Mouse (Mus musculus) lung, postnatal 0 days (tissue): ENCODE results near the gene Myl12a. TPM values are rescaled to one million over a fixed set of nuclear protein-coding genes. Genes with fewer than 3 reads are reported as not detected.
"Not testable (repeated sequence)": the region's sequence is repeated elsewhere in the genome, so short reads cannot be mapped to it uniquely, and the experiment has no call there.

Experiments
- ATAC-seq: fragments of 200-750 bp; cut with Nextera tagmentation; 2 replicates; pipeline ENCODE4 v1.8.0; 2017; ENCODE audit warnings: moderate library complexity
- DNase-seq: peaks from one replicate; pipeline ENCODE4 v3.0.0-alpha.2; 2016; ENCODE audit warnings: low spot score
- H3K27ac ChIP-seq: fragments of 300-500 bp; sonication (generic); 2 replicates; pipeline ENCODE4 v1.5.1; 2014; ENCODE audit warnings: antibody characterized with exemption, mild to moderate bottlenecking, low read length, mixed read lengths
- H3K27me3 ChIP-seq: fragments of 300-500 bp; sonication (generic); replicated peaks from 2 replicates; pipeline ENCODE4 v1.6.1; 2014; ENCODE audit warnings: low read length, mixed read lengths; ENCODE audit not compliant: insufficient read depth
- H3K36me3 ChIP-seq: fragments of 300-500 bp; sonication (generic); 2 replicates; pipeline ENCODE4 v1.6.1; 2014; ENCODE audit warnings: low read length, mixed read lengths; ENCODE audit not compliant: insufficient read depth
- H3K4me1 ChIP-seq: fragments of 300-500 bp; sonication (generic); 2 replicates; pipeline ENCODE4 v1.6.1; 2014; ENCODE audit warnings: antibody characterized with exemption, low read depth, low read length, mixed read lengths; ENCODE audit not compliant: insufficient read depth
- H3K4me2 ChIP-seq: fragments of 300-500 bp; sonication (generic); replicated peaks from 2 replicates; pipeline ENCODE4 v1.6.1; 2014; ENCODE audit warnings: low read depth, mild to moderate bottlenecking, low read length, moderate library complexity, mixed read lengths
- H3K4me3 ChIP-seq: fragments of 300-500 bp; sonication (generic); 2 replicates; pipeline ENCODE4 v1.5.1; 2014; ENCODE audit warnings: low read depth, low read length
- H3K9ac ChIP-seq: fragments of 300-500 bp; sonication (generic); replicated peaks from 2 replicates; pipeline ENCODE4 v1.6.1; 2014; ENCODE audit warnings: low read depth, mild to moderate bottlenecking
- H3K9me3 ChIP-seq: fragments of 300-500 bp; sonication (generic); 2 replicates; pipeline ENCODE4 v1.6.1; 2016; ENCODE audit warnings: low read length, mixed read lengths
- CTCF ChIP-seq: IDR thresholded peaks from 2 replicates; pipeline ENCODE4 v1.5.1; 2016; ENCODE audit warnings: antibody characterized with exemption, mild to moderate bottlenecking
- EP300 ChIP-seq: IDR thresholded peaks from 2 replicates; pipeline ENCODE4 v1.6.1; 2016; ENCODE audit warnings: antibody characterized with exemption, mild to moderate bottlenecking, control low read depth
- WGBS: fragments of 180-500 bp; shearing (Covaris S2); extraction: QIAGEN DNeasy Blood & Tissue Kit; methylation state at CpG from one replicate; pipeline ENCODE4 v1.1.7; 2014; 5-methylcytosine and 5-hydroxymethylcytosine counted together
- polyA plus RNA-seq: library from polyadenylated mRNA; unstranded; fragments of >200 nt; fragmentation: Nextera tagmentation; extraction: Ambion mirVana; gene quantifications from 2 replicates; pipeline ENCODE4 v1.2.1, GENCODE M21; 2015

Myl12a gene
- polyA plus RNA-seq, 1 experiment from 2014 or later = 1,283 TPM

GRCm38 (mm10) chr17:70986355-70986740 lies 16.3 kb downstream of the Myl12a start:
- Histone ChIP-seq H3K9me3 (no peaks in the 10 kb centered on the region), H3K4me3 (no peak overlapping the region), H3K27ac (peak overlapping the region; percentile 33; the same call in 1 of the 2 replicates), H3K27me3 (no peaks in the 10 kb centered on the region), H3K36me3 (peaks cover 17% of the 10 kb centered on the region; the same call in 1 of the 2 replicates), H3K4me1 (peaks cover 11% of the 10 kb centered on the region; the same call in 1 of the 2 replicates), H3K4me2 (no peak overlapping the region), H3K9ac (no peak overlapping the region)
- DNase-seq (no peak), ATAC-seq (no peak)
- WGBS = 61% methylated on average over 6 of the region's 6 CpGs
- TF ChIP-seq CTCF (no peak), EP300 (no peak)

GRCm38 (mm10) chr17:70985501-70986354 lies 16.9 kb downstream of the Myl12a start:
- no peak for TF ChIP-seq CTCF
- no peak for TF ChIP-seq EP300
- Histone ChIP-seq H3K9ac (no peak overlapping the region), H3K36me3 (peaks cover 17% of the 10 kb centered on the region; the same call in 1 of the 2 replicates), H3K4me3 (no peak overlapping the region), H3K9me3 (no peaks in the 10 kb centered on the region), H3K4me1 (peaks cover 11% of the 10 kb centered on the region; the same call in 1 of the 2 replicates), H3K4me2 (no peak overlapping the region), H3K27me3 (no peaks in the 10 kb centered on the region), H3K27ac (peak overlapping the region; percentile 33; the same call in 1 of the 2 replicates)
- ATAC-seq (no peak), DNase-seq (peak; percentile 53)
- WGBS = 62% methylated on average over 15 of the region's 15 CpGs

GRCm38 (mm10) chr17:70979345-70980223 lies 23.1 kb downstream of the Myl12a start:
- Histone ChIP-seq H3K9me3 (no peaks in the 10 kb centered on the region), H3K27me3 (no peaks in the 10 kb centered on the region), H3K4me3 (no peak overlapping the region), H3K36me3 (peaks cover 27% of the 10 kb centered on the region; the same call in 1 of the 2 replicates), H3K27ac (peak overlapping the region; percentile 38; the same call in 1 of the 2 replicates), H3K4me2 (0 out of 2 replicates have a peak overlapping the region, but pooled peaks have one; percentile 3), H3K9ac (no peak overlapping the region), H3K4me1 (no peaks in the 10 kb centered on the region)
- WGBS = 68% methylated on average over 20 of the region's 20 CpGs
- TF ChIP-seq CTCF (peak; percentile 56), EP300 (peak; percentile 95)
- DNase-seq = peak; percentile 91
- ATAC-seq = peak; percentile 93

GRCm38 (mm10) chr17:70977799-70978198 lies 24.9 kb downstream of the Myl12a start:
- TF ChIP-seq EP300 (no peak), CTCF (peak; percentile 60)
- H3K4me3 ChIP-seq = no peak overlapping the region
- no peak for ATAC-seq

GRCm38 (mm10) chr17:70974065-70974464 lies 28.6 kb downstream of the Myl12a start:
- not testable (repeated sequence) for H3K4me2 ChIP-seq, H3K9ac ChIP-seq, ATAC-seq, H3K4me1 ChIP-seq, H3K27me3 ChIP-seq, H3K27ac ChIP-seq, H3K4me3 ChIP-seq, H3K9me3 ChIP-seq
- DNase-seq = peak; percentile 8
- 81% methylated on average over 14 of the region's 14 CpGs for WGBS
- 0 out of 2 replicates have a peak, but pooled peaks cover 17% of the 10 kb centered on the region for H3K36me3 ChIP-seq

More at GRCm38 (mm10) chr17:70977799-70978198, 24.9 kb downstream of the Myl12a start:
- 87% methylated on average over 6 of the region's 6 CpGs for WGBS
- Histone ChIP-seq H3K27me3 (no peaks in the 10 kb centered on the region), H3K9me3 (no peaks in the 10 kb centered on the region), H3K36me3 (peaks cover 31% of the 10 kb centered on the region; the same call in 1 of the 2 replicates), H3K9ac (no peak overlapping the region), H3K4me2 (no peak overlapping the region), H3K4me1 (no peaks in the 10 kb centered on the region), H3K27ac (no peak overlapping the region)
- no peak for DNase-seq

- Histone ChIP-seq H3K27me3 (no peaks in the 10 kb centered on the region), H3K9me3 (no peaks in the 10 kb centered on the region), H3K4me1 (no peaks in the 10 kb centered on the region), H3K9ac (no peak overlapping the region), H3K36me3 (0 out of 2 replicates have a peak, but pooled peaks cover 17% of the 10 kb centered on the region), H3K4me3 (no peak overlapping the region), H3K27ac (no peak overlapping the region), H3K4me2 (no peak overlapping the region)
- TF ChIP-seq EP300 (no peak), CTCF (no peak)
- ATAC-seq = no peak
- WGBS = 66% methylated on average over 9 of the region's 9 CpGs
- DNase-seq = peak; percentile 4
These were observed 29.3 kb downstream of the Myl12a start for GRCm38 (mm10) chr17:70973398-70973797.
